Mouse (Mus musculus) lung, postnatal 10 days (tissue): ENCODE results near the gene Gse1.

Experiments used
- DNase-seq: peaks from one replicate; pipeline ENCODE4 v3.0.0; 2021

Gse1 gene

GRCm38 (mm10) chr8:120276051-120276890 is 48.0 kb downstream of the Gse1 start:
- DNase-seq, result peak; percentile 95

- peak; percentile 75 for DNase-seq
Observed at GRCm38 (mm10) chr8:120276891-120277426, 48.7 kb downstream of the Gse1 start.

DNA sequence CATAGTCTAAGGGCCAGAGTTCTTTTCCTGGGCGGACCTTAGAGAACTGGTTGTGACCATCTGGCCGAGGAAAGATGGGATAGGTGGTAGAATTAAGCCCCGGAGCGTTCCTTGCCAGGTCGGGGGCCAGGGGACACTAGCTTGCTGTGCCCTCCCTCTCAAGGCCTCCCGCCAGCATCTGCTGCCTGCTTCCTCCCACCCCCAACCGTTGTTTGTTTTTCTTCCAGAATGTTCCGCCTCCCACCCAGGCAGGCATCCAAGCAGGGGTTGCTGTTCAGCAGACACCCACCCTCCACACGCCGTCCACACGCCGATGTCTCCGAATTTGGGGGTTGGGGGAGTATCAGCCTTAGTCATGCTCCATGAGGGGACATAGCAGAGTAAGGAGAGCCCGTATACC is 49.8 kb downstream of the Gse1 start:
- DNase-seq, result peak; percentile 77

DNA sequence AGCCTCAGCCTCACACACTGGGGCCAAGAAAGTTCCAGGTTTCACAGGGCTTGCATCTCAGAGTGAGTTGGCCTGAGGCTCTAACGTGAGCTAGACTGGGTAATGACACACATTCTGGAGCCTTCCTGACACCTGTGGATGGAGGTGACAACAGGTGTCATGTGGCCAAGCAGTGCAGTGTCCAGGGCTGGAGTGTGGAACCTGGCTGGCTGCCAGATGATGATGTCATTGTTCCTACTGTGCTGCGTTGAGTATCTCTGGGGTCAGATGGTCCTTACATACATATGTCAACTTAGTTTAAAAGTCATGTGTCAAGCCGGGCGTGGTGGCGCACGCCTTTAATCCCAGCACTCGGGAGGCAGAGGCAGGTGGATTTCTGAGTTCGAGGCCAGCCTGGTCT is 51.2 kb downstream of the Gse1 start:
- no peak for DNase-seq

- peak; percentile 89 for DNase-seq
Observed at GRCm38 (mm10) chr8:120281487-120281886, 53.2 kb downstream of the Gse1 start.

DNA sequence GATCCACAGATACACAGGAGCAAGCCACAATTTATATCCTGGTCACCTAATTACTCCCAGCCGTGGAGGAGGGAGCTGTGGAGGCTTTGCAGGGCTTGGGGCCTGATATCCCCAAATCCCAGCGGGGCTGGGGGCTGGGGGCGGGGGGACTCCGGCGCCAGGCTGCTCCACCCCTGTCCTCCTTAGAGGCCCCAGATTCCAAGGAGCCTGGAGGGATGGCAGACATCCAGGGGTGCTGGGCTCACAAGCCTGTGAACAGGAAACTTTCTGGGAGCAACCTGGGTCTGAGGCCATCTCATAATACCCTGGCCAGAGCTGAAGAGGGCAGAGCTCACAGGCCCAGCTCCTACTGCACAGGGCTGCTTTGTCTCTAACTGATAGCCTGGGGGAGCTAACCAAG is 54.2 kb downstream of the Gse1 start:
- no peak for DNase-seq

- DNase-seq, result peak; percentile 57
Observed at GRCm38 (mm10) chr8:120284265-120284664, 56.0 kb downstream of the Gse1 start.

DNA sequence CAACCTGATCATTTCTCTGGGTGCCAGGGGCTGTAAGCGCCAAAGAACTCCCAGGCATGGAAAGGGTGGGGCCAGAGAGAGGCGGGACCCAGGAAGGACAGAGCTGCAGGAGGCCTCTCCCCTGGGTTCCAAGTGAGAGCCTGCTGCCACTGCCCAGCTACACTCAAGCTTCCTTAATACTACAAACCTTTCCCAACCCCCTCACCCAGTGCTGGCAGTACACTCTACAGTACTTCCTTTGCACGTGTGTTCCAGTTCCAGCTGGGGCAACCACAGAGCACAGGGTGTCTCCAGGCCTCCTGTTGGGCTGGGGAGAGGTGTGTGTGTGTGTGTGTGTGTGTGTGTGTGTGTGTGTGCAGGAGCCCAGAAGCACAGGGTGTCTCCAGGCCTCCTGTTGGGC is 56.8 kb downstream of the Gse1 start:
- DNase-seq, result peak; percentile 72

- no peak for DNase-seq
Observed at GRCm38 (mm10) chr8:120285878-120286277, 57.6 kb downstream of the Gse1 start.

DNA sequence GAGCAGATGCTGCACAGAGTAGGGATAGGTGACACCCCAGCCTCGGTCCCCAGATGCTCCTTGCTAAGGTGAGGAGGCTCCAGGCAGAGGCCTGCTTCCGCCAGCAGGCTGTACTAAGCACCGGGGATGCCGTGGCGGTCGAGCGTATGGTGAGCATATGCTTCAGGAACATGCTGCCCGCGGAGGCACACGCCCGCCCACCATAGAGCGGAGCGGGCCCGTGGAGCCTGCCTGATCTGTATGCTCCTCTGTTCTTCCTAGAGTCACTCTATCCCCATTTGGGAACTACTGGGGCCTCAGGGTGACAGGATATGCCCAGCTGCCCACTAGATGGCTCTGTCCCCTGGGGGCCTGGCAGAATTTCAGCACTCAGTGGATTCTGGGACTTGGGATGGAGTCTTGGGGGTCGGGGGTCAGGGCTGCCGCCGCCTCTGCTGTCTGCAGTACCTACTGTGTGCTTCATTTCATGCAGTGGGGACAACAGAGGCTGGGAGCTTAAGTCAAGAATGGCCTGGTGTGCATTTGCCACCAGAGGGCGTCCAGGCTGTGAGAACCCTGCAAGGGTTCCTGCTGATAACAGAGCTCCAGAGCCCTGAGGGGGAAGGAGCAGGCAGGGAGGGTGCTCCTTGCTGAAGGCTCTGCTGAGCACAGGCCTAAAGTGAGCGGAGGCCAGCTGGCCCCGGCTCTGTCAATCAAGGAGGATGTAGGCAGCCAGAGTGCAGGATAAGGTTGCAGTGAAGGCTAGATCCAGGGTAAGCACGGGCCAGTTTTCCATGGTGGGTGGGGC is 60.1 kb downstream of the Gse1 start:
- DNase-seq, result peak; percentile 84

DNA sequence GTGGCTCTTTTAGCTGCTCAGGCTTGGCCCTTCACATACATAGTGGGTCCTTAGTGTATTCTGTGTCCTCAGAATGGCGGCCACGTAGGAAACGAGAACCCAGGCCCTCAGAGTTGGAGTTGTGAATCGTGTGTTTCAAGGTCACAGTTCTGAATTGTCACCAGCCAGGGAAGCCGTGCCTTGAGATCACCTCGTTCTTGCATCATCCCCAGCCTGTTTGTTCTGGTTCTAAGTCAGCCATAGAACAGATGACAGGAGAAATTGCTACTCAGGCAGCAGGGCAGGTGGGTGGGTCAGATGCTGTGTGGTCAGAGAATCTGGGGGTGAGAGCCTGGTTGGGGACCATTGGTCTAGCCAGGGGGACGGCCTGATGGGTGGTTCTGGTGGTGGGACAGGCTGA is 60.9 kb downstream of the Gse1 start:
- DNase-seq, result no peak

DNA sequence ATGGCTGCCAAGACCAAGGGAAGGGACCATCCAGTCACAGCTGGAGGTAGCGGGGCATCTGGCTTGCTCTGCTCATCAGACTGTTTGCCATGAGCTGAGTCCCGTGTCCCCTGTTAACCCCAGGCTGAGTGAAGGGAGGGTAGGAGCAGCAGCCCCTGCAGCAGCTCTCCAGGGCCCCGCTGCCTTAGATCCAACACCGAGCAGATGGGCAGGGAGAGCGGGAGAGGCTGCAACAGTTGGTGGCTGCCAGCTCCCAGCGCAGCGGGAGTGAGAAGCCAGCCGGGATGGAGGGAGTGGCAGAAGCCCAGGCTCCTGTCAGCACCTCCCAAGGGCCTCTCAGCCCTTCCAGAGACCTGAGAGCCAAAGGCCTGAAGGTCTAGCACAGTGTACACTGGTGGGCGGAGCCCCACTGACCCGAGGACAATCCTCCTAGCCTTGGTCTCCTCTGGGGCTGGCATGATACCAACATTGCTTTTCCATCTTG is 61.5 kb downstream of the Gse1 start:
- DNase-seq, result peak; percentile 67

DNA sequence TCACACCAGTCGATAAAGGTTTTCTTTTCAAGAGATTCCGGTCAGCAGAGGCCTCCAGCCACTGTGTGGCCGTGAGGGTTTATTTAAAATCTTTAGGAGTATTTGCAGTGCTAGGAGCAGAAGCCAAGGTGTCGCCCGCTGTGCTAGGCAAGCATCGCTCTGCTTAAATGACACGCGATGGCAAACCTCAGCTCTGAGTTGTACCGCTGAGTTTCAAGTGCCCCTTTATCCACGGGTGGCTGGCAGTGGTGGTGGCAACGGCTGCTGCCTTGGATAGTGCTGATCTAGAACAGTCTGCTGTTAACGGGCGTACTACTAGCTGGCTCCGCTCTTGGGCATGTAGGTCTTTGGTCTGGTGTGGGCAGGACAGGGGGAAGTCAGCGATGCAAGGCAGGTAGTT is 62.4 kb downstream of the Gse1 start:
- no peak for DNase-seq

DNA sequence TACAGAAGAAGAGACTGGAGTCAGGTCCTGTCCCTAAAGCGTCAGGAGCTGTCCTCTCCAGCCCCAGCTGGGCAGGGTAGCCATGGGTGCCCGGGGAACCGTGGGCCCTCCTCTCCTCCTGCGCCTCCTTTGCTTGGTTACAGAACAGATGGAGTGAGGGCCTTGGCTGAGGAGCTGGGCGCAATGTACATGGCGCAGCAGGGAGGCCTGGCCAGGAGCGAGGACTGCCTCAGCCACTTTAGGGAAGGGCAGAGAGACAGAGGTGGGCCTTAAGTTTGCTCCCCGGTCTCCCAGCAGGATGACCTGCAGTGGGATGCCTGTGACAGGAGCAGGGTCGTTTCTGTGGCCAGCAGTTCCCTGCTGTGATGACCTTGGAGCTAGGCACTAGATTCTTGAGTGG is 63.4 kb downstream of the Gse1 start:
- DNase-seq, result no peak

DNA sequence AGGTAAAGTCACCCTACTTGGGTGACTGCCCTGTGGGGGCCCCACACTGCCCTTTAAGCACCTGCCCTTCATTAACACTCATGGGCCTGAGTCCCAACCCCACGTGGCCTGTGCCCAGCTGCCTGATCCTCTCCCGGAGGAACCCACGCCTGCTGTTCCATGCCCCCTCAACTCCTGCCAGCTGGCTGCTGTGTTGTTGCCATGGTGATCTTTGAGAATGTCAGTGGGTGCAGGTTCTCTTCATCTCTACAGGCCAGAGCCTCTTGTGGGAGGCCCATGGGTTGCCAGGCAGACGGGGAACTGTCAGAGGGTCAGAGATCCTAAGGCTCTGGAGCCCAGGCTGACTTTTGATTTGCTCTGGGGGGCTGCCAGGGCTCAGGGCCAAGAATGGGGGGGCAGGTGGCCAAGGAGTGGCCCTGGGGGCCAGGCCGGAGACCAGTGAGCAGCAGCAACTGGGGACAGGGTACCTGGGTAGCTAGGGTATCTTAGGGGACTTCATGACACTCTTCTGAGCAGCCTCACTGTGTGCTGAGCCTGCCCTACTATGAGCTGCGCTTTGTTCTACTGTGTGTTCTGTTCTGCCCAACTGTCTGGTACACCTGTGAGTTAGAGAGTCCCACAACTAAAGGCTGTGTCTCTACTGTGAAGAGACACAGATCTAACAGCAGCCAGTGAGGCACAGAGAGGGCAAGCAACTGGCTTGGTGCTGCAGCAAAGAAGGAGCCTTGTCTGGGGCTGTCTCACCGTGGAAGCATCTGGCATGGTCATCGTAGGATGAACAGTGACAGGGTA is 64.3 kb downstream of the Gse1 start:
- no peak for DNase-seq

GRCm38 (mm10) chr8:120293421-120294357 is 65.4 kb downstream of the Gse1 start:
- no peak for DNase-seq

DNA sequence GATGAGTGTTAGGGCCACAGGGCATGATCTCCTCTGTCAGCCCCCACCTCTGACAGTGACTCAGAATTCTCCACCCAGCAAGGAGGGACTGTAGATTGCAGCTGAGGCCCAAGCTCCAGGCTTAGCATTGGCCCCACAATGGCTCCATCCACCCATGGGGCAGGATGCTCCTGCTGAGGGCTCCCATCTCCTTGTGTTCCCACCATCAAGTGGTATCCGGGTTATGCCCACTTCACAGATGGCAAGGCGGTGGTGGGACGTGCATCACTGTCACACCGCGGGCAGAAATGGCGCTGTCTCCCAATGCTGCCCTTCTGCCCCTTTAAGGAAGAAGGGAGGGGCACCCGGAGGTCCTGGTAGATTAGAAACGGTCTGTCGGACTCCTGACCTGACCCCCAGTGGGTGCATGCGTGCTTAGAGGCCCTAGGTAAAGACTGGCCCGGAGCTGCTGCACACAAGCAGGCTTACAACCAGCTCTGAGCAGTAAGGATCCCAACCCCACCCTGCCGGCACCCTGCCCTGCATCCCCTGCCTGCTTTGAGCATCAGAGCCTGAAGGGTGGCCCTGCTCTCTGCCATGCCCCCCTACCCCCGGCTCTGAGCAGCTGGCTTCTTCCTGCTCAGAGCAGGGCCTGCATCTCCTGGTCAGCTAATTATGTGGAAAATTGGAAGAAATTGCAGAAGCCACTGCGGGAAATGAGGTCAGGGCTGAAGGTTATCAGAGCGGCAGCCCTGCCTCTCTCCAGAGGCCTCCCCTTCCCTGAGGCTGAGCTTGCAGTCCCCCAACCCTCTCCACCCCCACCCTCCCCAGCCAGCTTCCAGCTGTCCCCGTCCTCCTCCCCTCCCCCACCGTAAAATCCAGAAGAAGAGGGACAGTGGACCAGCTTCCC is 67.0 kb downstream of the Gse1 start:
- peak; percentile 48 for DNase-seq

GRCm38 (mm10) chr8:120297000-120297399 is 68.7 kb downstream of the Gse1 start:
- no peak for DNase-seq

- DNase-seq, result peak; percentile 49
Observed at GRCm38 (mm10) chr8:120298601-120299532, 70.6 kb downstream of the Gse1 start.
